Mouse (Mus musculus) heart, postnatal 0 days (tissue): ENCODE results near the gene Ttbk2.

Experiments
- CTCF ChIP-seq: IDR thresholded peaks from 2 replicates; pipeline ENCODE4 v1.5.1; 2016; ENCODE audit warnings: antibody characterized with exemption, control low read depth, low read depth
- EP300 ChIP-seq: IDR thresholded peaks from 2 replicates; pipeline ENCODE4 v1.6.1; 2016; ENCODE audit warnings: antibody characterized with exemption, low read depth

GRCm38 (mm10) chr2:120720821-120721220 lies 129.6 kb downstream of the Ttbk2 start:
- no peak for TF ChIP-seq CTCF
- no peak for TF ChIP-seq EP300
